Mouse (Mus musculus): ENCODE data around the gene Filip1l. TPM values are rescaled to one million over a fixed set of nuclear protein-coding genes. Genes with fewer than 3 reads are reported as not detected.

Filip1l gene
- polyA plus RNA-seq, 1 experiment from 2014 or later = 3.4 TPM

DNA sequence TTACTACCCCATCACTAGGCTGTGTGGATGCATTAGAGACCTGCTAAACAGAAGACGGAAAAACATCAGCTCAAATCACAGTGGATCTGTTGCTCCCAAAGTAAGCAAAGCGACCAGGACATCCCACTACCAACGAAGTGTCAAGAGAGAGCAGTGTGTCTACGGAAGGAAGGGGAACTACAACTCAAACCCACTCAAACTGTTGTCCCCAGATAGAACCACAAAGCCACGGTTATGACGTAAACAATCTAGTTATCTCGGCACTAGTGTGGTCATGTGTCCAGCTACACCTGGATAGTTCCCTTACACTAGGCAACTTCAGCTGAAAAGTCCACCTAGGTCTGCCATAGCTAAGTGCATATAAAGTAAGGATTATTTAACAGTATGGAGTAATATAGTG, 11.6 kb downstream of the Filip1l start:
- no peak overlapping the region for H3K9ac ChIP-seq
- H3K9me3 ChIP-seq (ENCODE audit: control insufficient read depth, low read length) = no peaks in the 10 kb centered on the region
- H3K4me1 ChIP-seq (replicated peaks; ENCODE audit: control insufficient read depth, insufficient read depth, low read length) = peaks cover 7% of the 10 kb centered on the region
- no peak overlapping the region for H3K27ac ChIP-seq
- no peak overlapping the region for H3K4me3 ChIP-seq (replicated peaks; ENCODE audit: low read length)
- ATAC-seq (ENCODE audit: low FRiP score) (no peak), DNase-seq (ENCODE audit: low spot score) (no peak)
- no peak overlapping the region for H3K4me2 ChIP-seq (replicated peaks)
- no peaks in the 10 kb centered on the region for H3K36me3 ChIP-seq (replicated peaks; ENCODE audit: control insufficient read depth, insufficient read depth)
- 93% methylated on average over 7 of the region's 7 CpGs for WGBS
- no peaks in the 10 kb centered on the region for H3K27me3 ChIP-seq (ENCODE audit: control insufficient read depth, insufficient read depth, low read length)

DNA sequence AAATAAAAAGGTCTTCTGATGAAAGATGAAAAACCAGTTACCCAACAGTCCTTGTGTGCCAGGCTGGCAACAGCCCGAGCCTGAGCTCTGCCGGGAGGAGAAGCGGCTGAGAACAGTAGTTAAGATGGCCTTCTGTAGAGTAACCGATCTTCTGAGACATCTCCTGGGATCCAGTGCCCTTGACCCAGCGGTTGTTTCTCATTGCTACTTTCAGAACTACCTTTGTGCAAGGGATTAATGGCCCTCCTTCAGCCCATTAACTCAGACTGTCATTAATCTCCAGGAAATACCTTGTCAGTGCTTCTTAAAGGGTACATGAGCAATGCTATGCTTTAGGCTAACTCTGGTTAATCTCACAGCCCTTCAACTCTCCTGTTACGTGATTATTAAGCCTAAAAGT, 13.2 kb downstream of the Filip1l start:
- no peaks in the 10 kb centered on the region for H3K27me3 ChIP-seq (ENCODE audit: control insufficient read depth, insufficient read depth, low read length)
- peaks cover 7% of the 10 kb centered on the region for H3K4me1 ChIP-seq (replicated peaks; ENCODE audit: control insufficient read depth, insufficient read depth, low read length)
- H3K9me3 ChIP-seq (ENCODE audit: control insufficient read depth, low read length) = no peaks in the 10 kb centered on the region
- DNase-seq (ENCODE audit: low spot score) (no peak), ATAC-seq (ENCODE audit: low FRiP score) (no peak)
- H3K4me3 ChIP-seq (replicated peaks; ENCODE audit: low read length) = no peak overlapping the region
- H3K4me2 ChIP-seq (replicated peaks) = no peak overlapping the region
- H3K9ac ChIP-seq = no peak overlapping the region
- 69% methylated on average over 6 of the region's 6 CpGs for WGBS
- no peaks in the 10 kb centered on the region for H3K36me3 ChIP-seq (replicated peaks; ENCODE audit: control insufficient read depth, insufficient read depth)
- H3K27ac ChIP-seq = no peak overlapping the region

DNA sequence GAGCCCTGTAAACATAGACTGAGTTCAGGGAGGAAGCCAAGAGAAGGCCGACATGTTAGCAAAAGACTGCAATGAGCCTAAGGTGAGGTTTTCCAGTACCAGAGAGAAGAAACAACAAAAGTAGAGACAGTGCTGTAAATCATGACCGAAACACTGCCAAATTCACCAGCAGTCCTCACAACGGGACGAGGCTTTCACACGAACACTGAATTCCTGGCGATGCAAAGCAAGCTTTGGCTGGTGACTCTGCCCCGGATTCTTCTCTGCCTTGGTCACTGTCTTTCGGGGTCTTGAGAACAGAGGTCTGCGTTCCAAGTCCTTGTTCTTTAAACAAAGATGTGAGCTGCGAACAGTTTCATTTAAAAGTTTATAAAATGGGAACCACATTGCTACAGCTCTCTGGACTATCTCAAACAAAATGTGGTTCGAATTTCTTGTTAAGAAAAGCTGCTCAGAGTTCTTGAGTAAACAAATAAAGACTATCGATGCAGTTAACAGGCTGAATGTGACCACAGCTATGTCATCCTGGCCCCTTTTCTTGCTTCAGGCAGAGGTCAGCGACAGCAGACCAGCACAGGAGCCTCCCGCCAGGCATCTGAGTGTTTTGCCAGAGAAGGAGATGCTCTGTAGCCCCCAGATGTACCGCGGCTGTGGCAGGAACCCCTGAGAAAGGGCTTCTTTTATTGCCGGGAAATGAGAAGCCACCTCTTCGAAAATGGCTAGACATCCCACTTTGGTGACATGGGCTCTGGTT, 14.2 kb downstream of the Filip1l start:
- Histone ChIP-seq H3K9ac (no peak overlapping the region), H3K36me3 (replicated peaks; ENCODE audit: control insufficient read depth, insufficient read depth) (no peaks in the 10 kb centered on the region), H3K27ac (no peak overlapping the region), H3K27me3 (ENCODE audit: control insufficient read depth, insufficient read depth, low read length) (no peaks in the 10 kb centered on the region), H3K4me2 (replicated peaks) (no peak overlapping the region), H3K4me1 (replicated peaks; ENCODE audit: control insufficient read depth, insufficient read depth, low read length) (peaks cover 7% of the 10 kb centered on the region), H3K9me3 (ENCODE audit: control insufficient read depth, low read length) (no peaks in the 10 kb centered on the region), H3K4me3 (replicated peaks; ENCODE audit: low read length) (no peak overlapping the region)
- no peak for ATAC-seq (ENCODE audit: low FRiP score)
- no peak for DNase-seq (ENCODE audit: low spot score)
- whole genome bisulfite sequencing = 74% methylated on average over 18 of the region's 18 CpGs

DNA sequence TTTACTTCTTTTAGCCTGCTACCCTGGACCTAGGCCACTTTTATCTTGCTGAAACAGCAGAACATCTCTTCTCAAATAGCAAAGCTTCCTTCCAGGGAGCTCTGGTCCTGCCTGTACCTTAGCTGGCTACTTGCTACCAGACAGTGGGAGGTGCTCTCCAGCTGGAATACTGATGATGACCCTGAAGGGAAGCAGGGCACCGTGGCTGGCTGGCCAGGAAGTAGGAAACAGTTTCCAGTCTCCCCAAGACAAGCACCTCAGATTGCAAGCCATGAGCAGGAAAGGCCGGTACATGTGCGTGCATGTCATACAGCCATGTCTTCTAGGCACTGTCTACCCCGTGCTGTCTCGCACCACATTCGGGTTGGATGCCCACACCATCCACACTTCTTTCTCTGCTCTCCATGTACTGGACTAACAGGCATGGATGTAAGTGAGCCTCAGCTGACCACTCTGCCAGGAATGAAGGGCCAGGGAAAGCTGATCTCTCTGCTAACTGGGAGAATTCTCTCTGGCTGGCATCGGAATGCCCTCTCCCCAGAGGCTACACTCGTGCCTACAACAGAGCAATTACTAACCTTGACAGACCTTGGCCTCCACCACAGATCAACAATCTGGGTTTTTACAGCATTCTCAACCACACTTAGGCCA, 17.1 kb downstream of the Filip1l start:
- no peak for DNase-seq (ENCODE audit: low spot score)
- Histone ChIP-seq H3K27me3 (ENCODE audit: control insufficient read depth, insufficient read depth, low read length) (no peaks in the 10 kb centered on the region), H3K4me2 (replicated peaks) (no peak overlapping the region), H3K27ac (no peak overlapping the region), H3K4me1 (replicated peaks; ENCODE audit: control insufficient read depth, insufficient read depth, low read length) (no peaks in the 10 kb centered on the region), H3K36me3 (replicated peaks; ENCODE audit: control insufficient read depth, insufficient read depth) (no peaks in the 10 kb centered on the region), H3K4me3 (replicated peaks; ENCODE audit: low read length) (no peak overlapping the region), H3K9ac (no peak overlapping the region), H3K9me3 (ENCODE audit: control insufficient read depth, low read length) (no peaks in the 10 kb centered on the region)
- ATAC-seq (ENCODE audit: low FRiP score) = no peak
- 85% methylated on average over 8 of the region's 8 CpGs for WGBS

DNA sequence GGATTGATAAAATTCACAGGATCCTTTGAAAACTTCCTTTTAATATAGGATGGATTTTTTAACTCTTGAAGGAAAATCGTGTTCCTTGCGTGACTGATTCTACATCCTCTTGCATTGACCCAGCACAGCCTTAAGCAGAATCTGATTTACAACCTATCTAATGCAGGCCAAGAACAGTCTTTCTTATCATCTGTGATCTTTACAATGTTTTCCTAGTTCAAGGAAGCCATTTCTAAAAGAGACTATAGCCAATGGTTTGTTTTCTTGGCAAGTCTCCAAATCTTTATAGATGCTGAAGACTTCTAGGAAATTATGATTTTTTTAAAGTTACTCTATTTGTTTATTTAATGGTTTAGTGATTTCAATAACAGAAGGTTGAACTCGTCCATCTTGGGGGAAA, 19.3 kb downstream of the Filip1l start:
- Histone ChIP-seq H3K9ac (no peak overlapping the region), H3K9me3 (ENCODE audit: control insufficient read depth, low read length) (no peaks in the 10 kb centered on the region), H3K36me3 (replicated peaks; ENCODE audit: control insufficient read depth, insufficient read depth) (no peaks in the 10 kb centered on the region), H3K27ac (no peak overlapping the region), H3K27me3 (ENCODE audit: control insufficient read depth, insufficient read depth, low read length) (no peaks in the 10 kb centered on the region), H3K4me1 (replicated peaks; ENCODE audit: control insufficient read depth, insufficient read depth, low read length) (no peaks in the 10 kb centered on the region), H3K4me3 (replicated peaks; ENCODE audit: low read length) (no peak overlapping the region), H3K4me2 (replicated peaks) (no peak overlapping the region)
- ATAC-seq (ENCODE audit: low FRiP score) (no peak), DNase-seq (ENCODE audit: low spot score) (no peak)
- 97% methylated on average over 3 of the region's 3 CpGs for WGBS

DNA sequence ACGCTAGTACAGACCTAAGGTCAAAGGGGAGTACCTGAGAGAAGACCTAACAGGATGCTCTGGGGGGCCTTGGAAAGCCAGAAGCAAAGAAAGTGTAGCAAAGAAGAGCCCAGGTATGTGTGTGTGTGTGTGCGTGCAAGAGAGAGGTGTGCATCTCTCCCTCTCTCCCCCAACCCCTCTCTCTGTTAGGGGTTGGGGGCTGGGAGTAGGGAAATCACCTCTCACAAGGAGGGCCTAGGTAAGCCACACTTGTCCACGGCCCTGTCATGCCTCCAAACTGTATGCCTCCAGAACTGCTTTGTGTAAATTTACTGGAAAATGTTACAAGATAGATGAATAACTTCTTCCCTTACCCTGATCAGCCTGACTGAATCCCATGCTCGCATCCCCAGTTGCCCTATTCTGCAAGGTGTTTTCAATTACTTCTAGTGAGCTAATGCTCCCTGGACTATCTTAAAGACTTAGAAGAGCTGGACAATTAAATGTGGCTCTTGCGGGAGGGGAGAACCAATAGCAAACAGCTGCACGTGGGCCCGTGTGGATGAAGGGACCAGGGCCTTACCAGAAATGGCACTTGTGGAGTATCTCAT, 22.4 kb downstream of the Filip1l start:
- Histone ChIP-seq H3K27ac (no peak overlapping the region), H3K9me3 (ENCODE audit: control insufficient read depth, low read length) (no peaks in the 10 kb centered on the region), H3K4me2 (replicated peaks) (no peak overlapping the region), H3K9ac (no peak overlapping the region), H3K27me3 (ENCODE audit: control insufficient read depth, insufficient read depth, low read length) (no peaks in the 10 kb centered on the region), H3K4me1 (replicated peaks; ENCODE audit: control insufficient read depth, insufficient read depth, low read length) (no peaks in the 10 kb centered on the region), H3K4me3 (replicated peaks; ENCODE audit: low read length) (no peak overlapping the region), H3K36me3 (replicated peaks; ENCODE audit: control insufficient read depth, insufficient read depth) (no peaks in the 10 kb centered on the region)
- DNase-seq (ENCODE audit: low spot score) = no peak
- ATAC-seq (ENCODE audit: low FRiP score) = 0 out of 2 replicates have a peak, but pooled peaks have one; percentile 31
- 86% methylated on average over 7 of the region's 7 CpGs for WGBS

DNA sequence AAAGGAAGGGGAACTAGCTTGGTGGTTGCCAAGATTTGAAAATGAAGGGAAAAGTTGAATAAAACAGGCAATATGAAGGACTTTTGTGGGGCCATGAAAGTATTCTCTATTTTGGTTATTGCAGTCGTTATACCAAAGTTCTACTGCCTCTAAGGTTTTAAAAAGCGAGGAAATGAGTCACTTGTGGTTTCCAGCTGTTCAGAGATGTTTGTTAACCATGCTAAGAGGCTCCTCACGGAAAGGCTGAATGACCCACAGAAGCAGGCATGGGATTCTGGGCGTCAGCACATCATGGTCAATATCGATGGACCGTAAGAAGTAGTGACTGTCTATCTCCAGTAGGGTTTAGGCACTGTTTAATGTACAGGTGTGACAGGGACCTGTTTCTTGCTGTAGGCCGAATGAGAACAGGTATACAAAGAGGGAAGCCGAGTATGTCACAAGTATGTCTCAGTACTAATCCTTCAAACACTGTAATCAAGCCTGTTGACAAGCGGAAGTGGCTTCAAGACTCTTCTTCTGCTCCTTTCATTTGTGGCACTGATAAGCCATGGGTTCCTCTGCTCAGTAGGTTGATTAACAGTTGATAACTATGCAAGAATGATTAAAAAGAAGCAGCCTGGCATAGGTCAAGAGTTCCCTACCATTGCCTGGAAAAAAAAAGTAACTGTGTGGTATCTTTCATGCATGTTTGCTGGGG, 25.9 kb downstream of the Filip1l start:
- no peak for DNase-seq (ENCODE audit: low spot score)
- Histone ChIP-seq H3K36me3 (replicated peaks; ENCODE audit: control insufficient read depth, insufficient read depth) (no peaks in the 10 kb centered on the region), H3K4me3 (replicated peaks; ENCODE audit: low read length) (no peak overlapping the region), H3K9me3 (ENCODE audit: control insufficient read depth, low read length) (no peaks in the 10 kb centered on the region), H3K9ac (no peak overlapping the region), H3K4me1 (replicated peaks; ENCODE audit: control insufficient read depth, insufficient read depth, low read length) (no peaks in the 10 kb centered on the region), H3K4me2 (replicated peaks) (no peak overlapping the region), H3K27ac (no peak overlapping the region), H3K27me3 (ENCODE audit: control insufficient read depth, insufficient read depth, low read length) (no peaks in the 10 kb centered on the region)
- 90% methylated on average over 9 of the region's 9 CpGs for WGBS
- ATAC-seq (ENCODE audit: low FRiP score) = no peak

DNA sequence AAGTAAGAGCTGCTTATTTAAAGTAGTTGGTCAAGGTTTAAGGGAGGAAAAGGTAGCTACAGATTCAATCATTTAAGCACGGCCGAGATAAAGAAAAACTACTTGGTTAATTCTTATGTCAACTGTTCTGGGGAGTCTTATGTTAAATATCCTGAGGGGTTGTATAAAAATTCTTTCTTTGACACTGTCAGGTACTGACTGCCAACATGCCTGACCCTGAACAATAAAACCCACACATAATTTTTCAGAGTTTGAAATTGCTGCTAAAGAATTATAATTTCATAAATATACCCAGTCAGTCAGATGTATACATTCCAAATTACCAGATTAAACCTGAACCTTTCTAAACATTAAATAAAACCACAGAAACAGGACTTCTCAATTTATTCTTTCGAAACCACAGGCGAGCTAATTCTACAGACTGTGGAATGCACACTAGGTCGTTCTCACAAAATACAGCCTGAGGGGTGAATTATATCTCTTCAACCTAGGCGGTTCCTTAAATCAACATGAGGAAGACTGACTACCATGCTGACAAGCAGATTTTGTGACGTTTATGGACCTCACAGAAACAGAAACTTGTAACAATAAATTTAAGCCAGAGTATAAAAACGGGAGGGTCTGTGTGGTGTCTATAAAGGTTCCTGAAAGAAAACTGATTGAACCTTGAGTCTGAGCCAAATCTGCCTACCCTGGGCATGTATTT, 30.5 kb downstream of the Filip1l start:
- H3K27ac ChIP-seq = no peak overlapping the region
- no peaks in the 10 kb centered on the region for H3K27me3 ChIP-seq (ENCODE audit: control insufficient read depth, insufficient read depth, low read length)
- WGBS = 83% methylated on average over 8 of the region's 8 CpGs
- H3K9ac ChIP-seq = no peak overlapping the region
- no peak overlapping the region for H3K4me2 ChIP-seq (replicated peaks)
- DNase-seq (ENCODE audit: low spot score) (no peak), ATAC-seq (ENCODE audit: low FRiP score) (no peak)
- H3K36me3 ChIP-seq (replicated peaks; ENCODE audit: control insufficient read depth, insufficient read depth) = no peaks in the 10 kb centered on the region
- H3K4me3 ChIP-seq (replicated peaks; ENCODE audit: low read length) = no peak overlapping the region
- H3K4me1 ChIP-seq (replicated peaks; ENCODE audit: control insufficient read depth, insufficient read depth, low read length) = no peaks in the 10 kb centered on the region
- no peaks in the 10 kb centered on the region for H3K9me3 ChIP-seq (ENCODE audit: control insufficient read depth, low read length)

DNA sequence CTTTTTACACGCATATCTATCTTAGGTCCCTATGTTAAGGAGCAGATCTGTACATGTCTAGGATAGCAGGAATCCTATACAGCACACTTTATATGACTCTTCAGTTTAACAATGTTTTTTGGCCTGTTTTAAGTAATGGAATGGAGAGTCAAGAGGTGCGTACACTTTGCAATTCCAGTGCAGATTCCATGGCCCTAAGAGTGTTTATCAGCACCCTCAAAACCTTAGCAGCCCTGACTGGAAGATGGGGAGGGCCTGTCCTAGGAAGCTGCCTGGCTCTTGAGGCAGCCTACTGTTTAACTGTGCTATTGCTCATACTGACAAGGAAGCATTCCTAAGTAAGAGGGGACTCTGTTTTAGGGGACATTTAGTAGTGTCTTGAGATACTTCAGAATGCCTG, 31.4 kb downstream of the Filip1l start:
- DNase-seq (ENCODE audit: low spot score) (no peak), ATAC-seq (ENCODE audit: low FRiP score) (no peak)
- Histone ChIP-seq H3K9me3 (ENCODE audit: control insufficient read depth, low read length) (no peaks in the 10 kb centered on the region), H3K4me2 (replicated peaks) (no peak overlapping the region), H3K4me3 (replicated peaks; ENCODE audit: low read length) (no peak overlapping the region), H3K9ac (no peak overlapping the region), H3K27me3 (ENCODE audit: control insufficient read depth, insufficient read depth, low read length) (no peaks in the 10 kb centered on the region), H3K27ac (no peak overlapping the region), H3K36me3 (replicated peaks; ENCODE audit: control insufficient read depth, insufficient read depth) (no peaks in the 10 kb centered on the region), H3K4me1 (replicated peaks; ENCODE audit: control insufficient read depth, insufficient read depth, low read length) (no peaks in the 10 kb centered on the region)
- 95% methylated on average over 2 of the region's 2 CpGs for WGBS
